Mouse (Mus musculus) stomach, embryonic 14.5 days (tissue): ENCODE measurements at regions not wholly inside any gene's neighbourhood (a gene's known extent, or its start where the extent isn't known, plus 50 kb on each side); places are given as distances from the start of the nearest gene placed in this dataset.

Source experiments
- ATAC-seq: fragments of 200-750 bp; cut with Nextera tagmentation; 2 replicates; pipeline ENCODE4 v1.8.0; 2017; ENCODE audit warnings: low read depth, moderate TSS enrichment; ENCODE audit not compliant: insufficient number of reproducible peaks, insufficient read depth, low FRiP score
- H3K27ac ChIP-seq: fragments of 300-500 bp; sonication (generic); 2 replicates; pipeline ENCODE4 v1.5.1; 2014; ENCODE audit warnings: mild to moderate bottlenecking, low read length, moderate library complexity, mixed read lengths
- H3K27me3 ChIP-seq: fragments of 300-500 bp; sonication (generic); 2 replicates; pipeline ENCODE4 v1.6.1; 2014; ENCODE audit warnings: low read length, control low read depth, mixed read lengths; ENCODE audit not compliant: control insufficient read depth, insufficient read depth
- H3K36me3 ChIP-seq: fragments of 300-500 bp; sonication (generic); 2 replicates; pipeline ENCODE4 v1.6.1; 2014; ENCODE audit warnings: mild to moderate bottlenecking, control low read depth, low read length, moderate library complexity, mixed read lengths; ENCODE audit not compliant: control insufficient read depth, insufficient read depth
- H3K4me1 ChIP-seq: fragments of 300-500 bp; sonication (generic); 2 replicates; pipeline ENCODE4 v1.6.1; 2014; ENCODE audit warnings: low read length, control low read depth, mixed read lengths; ENCODE audit not compliant: control insufficient read depth, insufficient read depth
- H3K4me2 ChIP-seq: fragments of 300-500 bp; sonication (generic); replicated peaks from 2 replicates; pipeline ENCODE4 v1.6.1; 2014; ENCODE audit warnings: low read depth, low read length, control low read depth
- H3K4me3 ChIP-seq: fragments of 300-500 bp; sonication (generic); 2 replicates; pipeline ENCODE4 v1.5.1; 2014; ENCODE audit warnings: low read depth, low read length, control low read depth
- H3K9ac ChIP-seq: fragments of 300-500 bp; sonication (generic); replicated peaks from 2 replicates; pipeline ENCODE4 v1.6.1; 2014; ENCODE audit warnings: low read depth, mild to moderate bottlenecking, control low read depth, low read length, moderate library complexity, mixed read lengths
- H3K9me3 ChIP-seq: fragments of 300-500 bp; sonication (generic); 2 replicates; pipeline ENCODE4 v1.6.1; 2016; ENCODE audit warnings: low read depth, low read length, control low read depth; ENCODE audit not compliant: control insufficient read depth
- WGBS: fragments of 180-500 bp; shearing (Covaris S2); extraction: QIAGEN DNeasy Blood & Tissue Kit; methylation state at CpG from one replicate; pipeline ENCODE4 v1.1.7; 2014; 5-methylcytosine and 5-hydroxymethylcytosine counted together

GRCm38 (mm10) chr1:169233368-169233767 lies 297.9 kb downstream of the Nuf2 start:
- no peak for ATAC-seq
- H3K4me1 ChIP-seq: peaks cover 6% of the 10 kb centered on the region; the same call in 1 of the 2 replicates
- no peaks in the 10 kb centered on the region for H3K27me3 ChIP-seq
- no peaks in the 10 kb centered on the region for H3K9me3 ChIP-seq
- no peak overlapping the region for H3K27ac ChIP-seq
- WGBS: 73% methylated on average over 3 of the region's 3 CpGs
- no peak overlapping the region for H3K4me3 ChIP-seq
- H3K36me3 ChIP-seq: no peaks in the 10 kb centered on the region
- no peak overlapping the region for H3K9ac ChIP-seq
- H3K4me2 ChIP-seq: no peak overlapping the region

- ATAC-seq: no peak
- no peak overlapping the region for H3K4me3 ChIP-seq
Observed at GRCm38 (mm10) chr1:169230097-169230496, 301.2 kb downstream of the Nuf2 start.

GRCm38 (mm10) chr1:169224431-169224830 lies 306.8 kb downstream of the Nuf2 start:
- no peak overlapping the region for H3K9ac ChIP-seq
- no peaks in the 10 kb centered on the region for H3K27me3 ChIP-seq
- H3K4me1 ChIP-seq: no peaks in the 10 kb centered on the region
- H3K4me3 ChIP-seq: no peak overlapping the region
- H3K4me2 ChIP-seq: no peak overlapping the region
- H3K36me3 ChIP-seq: no peaks in the 10 kb centered on the region
- 89% methylated on average over 2 of the region's 2 CpGs for WGBS
- H3K9me3 ChIP-seq: no peaks in the 10 kb centered on the region
- no peak overlapping the region for H3K27ac ChIP-seq
- no peak for ATAC-seq

More at GRCm38 (mm10) chr1:169230097-169230496, 301.2 kb downstream of the Nuf2 start:
- Histone ChIP-seq H3K9ac (no peak overlapping the region), H3K4me2 (no peak overlapping the region), H3K9me3 (no peaks in the 10 kb centered on the region), H3K36me3 (no peaks in the 10 kb centered on the region), H3K27me3 (no peaks in the 10 kb centered on the region), H3K27ac (no peak overlapping the region), H3K4me1 (no peaks in the 10 kb centered on the region)
- WGBS: 61% methylated on average over 4 of the region's 4 CpGs

GRCm38 (mm10) chr1:169187658-169188057 lies 343.6 kb downstream of the Nuf2 start:
- H3K4me1 ChIP-seq: no peaks in the 10 kb centered on the region
- H3K27ac ChIP-seq: no peak overlapping the region
- 56% methylated on average over 1 of the region's 1 CpGs for WGBS
- H3K9ac ChIP-seq: no peak overlapping the region
- no peak overlapping the region for H3K4me3 ChIP-seq
- no peaks in the 10 kb centered on the region for H3K36me3 ChIP-seq
- no peak for ATAC-seq
- no peaks in the 10 kb centered on the region for H3K27me3 ChIP-seq
- no peak overlapping the region for H3K4me2 ChIP-seq
- H3K9me3 ChIP-seq: no peaks in the 10 kb centered on the region

- Histone ChIP-seq H3K36me3 (no peaks in the 10 kb centered on the region), H3K4me2 (no peak overlapping the region), H3K27me3 (no peaks in the 10 kb centered on the region), H3K9ac (no peak overlapping the region), H3K4me3 (no peak overlapping the region), H3K9me3 (no peaks in the 10 kb centered on the region), H3K4me1 (0 out of 2 replicates have a peak, but pooled peaks cover 5% of the 10 kb centered on the region), H3K27ac (no peak overlapping the region)
- 93% methylated on average over 2 of the region's 2 CpGs for WGBS
- ATAC-seq: no peak
Observed at GRCm38 (mm10) chr1:169170405-169170804, 360.9 kb downstream of the Nuf2 start.

GRCm38 (mm10) chr1:169168033-169168432 lies 363.2 kb downstream of the Nuf2 start:
- Histone ChIP-seq H3K9me3 (no peaks in the 10 kb centered on the region), H3K27me3 (no peaks in the 10 kb centered on the region), H3K4me3 (no peak overlapping the region), H3K4me1 (0 out of 2 replicates have a peak, but pooled peaks cover 6% of the 10 kb centered on the region), H3K27ac (no peak overlapping the region), H3K4me2 (no peak overlapping the region), H3K9ac (no peak overlapping the region), H3K36me3 (no peaks in the 10 kb centered on the region)
- ATAC-seq: no peak
- WGBS: 51% methylated on average over 4 of the region's 4 CpGs

- no peak for ATAC-seq
- Histone ChIP-seq H3K4me1 (0 out of 2 replicates have a peak, but pooled peaks cover 6% of the 10 kb centered on the region), H3K27me3 (no peaks in the 10 kb centered on the region), H3K4me3 (no peak overlapping the region), H3K9ac (no peak overlapping the region), H3K36me3 (no peaks in the 10 kb centered on the region), H3K4me2 (no peak overlapping the region), H3K27ac (no peak overlapping the region), H3K9me3 (no peaks in the 10 kb centered on the region)
- 69% methylated on average over 5 of the region's 5 CpGs for WGBS
Observed at GRCm38 (mm10) chr1:169166041-169166850, 365.0 kb downstream of the Nuf2 start.

- no peak for ATAC-seq
- Histone ChIP-seq H3K4me1 (0 out of 2 replicates have a peak, but pooled peaks cover 9% of the 10 kb centered on the region), H3K27ac (peak overlapping the region; percentile 39; the same call in 1 of the 2 replicates), H3K9me3 (no peaks in the 10 kb centered on the region), H3K36me3 (no peaks in the 10 kb centered on the region), H3K4me2 (no peak overlapping the region), H3K9ac (no peak overlapping the region), H3K4me3 (no peak overlapping the region), H3K27me3 (no peaks in the 10 kb centered on the region)
- 31% methylated on average over 6 of the region's 6 CpGs for WGBS
Observed at GRCm38 (mm10) chr1:169160858-169161257, 370.4 kb downstream of the Nuf2 start.
